Mouse (Mus musculus) heart, embryonic 14.5 days (tissue): ENCODE measurements at regions not wholly inside any gene's neighbourhood (a gene's known extent, or its start where the extent isn't known, plus 50 kb on each side); places are given as distances from the start of the nearest gene placed in this dataset.

Source experiments
- ATAC-seq: fragments of 200-750 bp; cut with Nextera tagmentation; 2 replicates; pipeline ENCODE4 v1.8.0; 2017; ENCODE audit warnings: low read depth, moderate TSS enrichment; ENCODE audit not compliant: insufficient number of reproducible peaks, insufficient read depth, low FRiP score
- H3K27ac ChIP-seq, 2 experiments: fragments of 200-500 bp in 1 of 2; fragments of 300-500 bp in 1 of 2; sonication (generic) in 1 of 2; replicated peaks in 1 of 2; 2 replicates each; pipeline ENCODE4 v1.5.1; 2012 to 2014; ENCODE audit warnings: low read depth in 2 of 2, low read length in 2 of 2, control low read depth in 1 of 2, mild to moderate bottlenecking in 1 of 2, mixed read lengths in 1 of 2; ENCODE audit not compliant: control insufficient read depth in 1 of 2, insufficient read depth in 1 of 2
- H3K27me3 ChIP-seq: fragments of 300-500 bp; sonication (generic); 2 replicates; pipeline ENCODE4 v1.6.1; 2014; ENCODE audit warnings: mild to moderate bottlenecking, low read length, control low read depth; ENCODE audit not compliant: control insufficient read depth, insufficient read depth
- H3K36me3 ChIP-seq: fragments of 300-500 bp; sonication (generic); 2 replicates; pipeline ENCODE4 v1.6.1; 2014; ENCODE audit warnings: mild to moderate bottlenecking, control low read depth, low read length, mixed read lengths; ENCODE audit not compliant: control insufficient read depth, insufficient read depth
- H3K4me1 ChIP-seq, 2 experiments: fragments of 200-500 bp in 1 of 2; fragments of 300-500 bp in 1 of 2; sonication (generic) in 1 of 2; 2 replicates each; pipeline ENCODE4 v1.6.1; 2012 to 2014; ENCODE audit warnings: low read length in 2 of 2, control low read depth in 1 of 2, mixed read lengths in 1 of 2; ENCODE audit not compliant: control insufficient read depth in 2 of 2, insufficient read depth in 2 of 2
- H3K4me2 ChIP-seq: fragments of 300-500 bp; sonication (generic); 2 replicates; pipeline ENCODE4 v1.6.1; 2014; ENCODE audit warnings: mild to moderate bottlenecking, low read length
- H3K4me3 ChIP-seq, 2 experiments: fragments of 200-500 bp in 1 of 2; fragments of 300-500 bp in 1 of 2; sonication (generic) in 1 of 2; 2 replicates each; pipeline ENCODE4 v1.5.1; 2012 to 2014; ENCODE audit warnings: low read length in 2 of 2, mild to moderate bottlenecking in 2 of 2, control low read depth in 1 of 2, low read depth in 1 of 2, moderate library complexity in 1 of 2; ENCODE audit not compliant: control insufficient read depth in 1 of 2, insufficient read depth in 1 of 2
- H3K9ac ChIP-seq: fragments of 300-500 bp; sonication (generic); 2 replicates; pipeline ENCODE4 v1.6.1; 2014; ENCODE audit warnings: mild to moderate bottlenecking, low read length
- H3K9me3 ChIP-seq: fragments of 300-500 bp; sonication (generic); 2 replicates; pipeline ENCODE4 v1.6.1; 2016; ENCODE audit warnings: low read length, control low read depth; ENCODE audit not compliant: control insufficient read depth
- WGBS: fragments of 180-500 bp; shearing (Covaris S2); extraction: QIAGEN DNeasy Blood & Tissue Kit; methylation state at CpG from one replicate; pipeline ENCODE4 v1.1.7; 2014; 5-methylcytosine and 5-hydroxymethylcytosine counted together

DNA sequence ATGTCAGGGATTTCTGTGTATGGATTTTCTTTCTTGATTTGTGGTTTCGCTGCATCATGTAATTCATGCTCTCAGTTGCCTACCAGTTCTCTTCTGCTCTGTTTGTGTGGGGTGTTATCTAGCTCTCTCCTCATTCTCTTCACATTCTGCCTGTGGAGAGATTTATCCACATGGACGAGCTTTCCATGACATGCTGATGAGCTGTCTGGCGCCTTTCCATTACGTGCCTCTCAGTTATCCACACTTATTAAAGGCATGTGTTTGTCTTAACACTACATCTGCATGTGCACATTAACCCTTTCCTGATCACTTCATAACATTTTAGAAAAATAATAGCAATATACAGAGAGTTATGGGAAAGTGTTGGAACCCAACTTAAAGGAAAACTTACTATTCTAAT lies 106.6 kb upstream of the Negr1 start:
- H3K9ac ChIP-seq, result no peak overlapping the region
- no peaks in the 10 kb centered on the region for H3K36me3 ChIP-seq
- no peaks in the 10 kb centered on the region for H3K9me3 ChIP-seq
- no peak overlapping the region for H3K27ac ChIP-seq
- H3K4me3 ChIP-seq, result no peak overlapping the region
- no peaks in the 10 kb centered on the region for H3K4me1 ChIP-seq
- no peak for ATAC-seq
- H3K4me2 ChIP-seq, result no peak overlapping the region
- no peaks in the 10 kb centered on the region for H3K27me3 ChIP-seq
- WGBS, result 50% methylated on average over 4 of the region's 4 CpGs

DNA sequence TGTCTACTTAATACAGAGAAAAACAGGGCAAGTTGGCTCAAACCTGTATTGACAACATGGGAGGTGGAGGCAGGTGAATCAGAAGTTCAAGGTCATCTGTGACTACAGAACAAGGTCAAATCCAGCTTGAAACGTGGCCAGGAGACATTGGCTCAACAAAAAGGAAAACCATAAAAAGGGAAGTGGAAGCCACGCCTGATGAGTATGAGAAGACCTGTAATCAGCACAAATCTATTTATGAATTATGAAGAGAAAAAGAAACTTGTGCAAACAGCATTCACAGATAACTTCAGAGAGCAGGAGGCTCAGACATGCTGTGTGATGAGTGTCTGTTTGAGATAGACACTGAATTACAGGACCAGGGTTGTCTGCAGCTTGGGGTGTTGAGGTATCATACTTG lies 98.3 kb upstream of the Negr1 start:
- WGBS, result 66% methylated on average over 2 of the region's 2 CpGs
- 0 out of 4 replicates have a peak, but pooled peaks cover 0 to 2% of the 10 kb centered on the region in 2 experiments for H3K4me1 ChIP-seq
- ATAC-seq, result no peak
- no peaks in the 10 kb centered on the region for H3K36me3 ChIP-seq
- no peaks in the 10 kb centered on the region for H3K27me3 ChIP-seq
- H3K9ac ChIP-seq, result no peak overlapping the region
- H3K4me2 ChIP-seq, result no peak overlapping the region
- no peak overlapping the region for H3K4me3 ChIP-seq
- no peaks in the 10 kb centered on the region for H3K9me3 ChIP-seq
- no peak overlapping the region for H3K27ac ChIP-seq

DNA sequence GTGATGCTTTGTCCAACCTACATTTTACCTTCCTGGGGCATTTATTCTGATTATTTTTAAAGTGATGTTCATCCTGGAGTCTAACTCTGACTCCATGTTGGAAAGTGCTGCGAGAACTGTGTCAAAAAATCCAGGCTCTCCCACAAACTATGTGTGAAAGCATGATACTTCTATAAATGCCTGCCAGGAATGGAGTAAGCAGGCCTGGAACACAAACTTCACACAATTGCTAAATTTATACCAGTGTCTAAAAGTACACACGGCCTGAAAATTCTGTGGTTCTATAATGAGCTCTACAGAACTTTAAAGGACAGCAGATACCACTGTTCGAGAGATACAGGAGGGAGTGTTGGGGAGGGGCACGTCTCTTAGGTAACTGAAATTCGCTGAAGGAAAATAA lies 96.0 kb upstream of the Negr1 start:
- Histone ChIP-seq H3K36me3 (no peaks in the 10 kb centered on the region), H3K27ac (no peak overlapping the region), H3K4me1 (0 out of 4 replicates have a peak, but pooled peaks cover 0 to 2% of the 10 kb centered on the region in 2 experiments), H3K9me3 (no peaks in the 10 kb centered on the region), H3K9ac (no peak overlapping the region), H3K27me3 (no peaks in the 10 kb centered on the region), H3K4me2 (no peak overlapping the region), H3K4me3 (no peak overlapping the region)
- 51% methylated on average over 5 of the region's 5 CpGs for WGBS
- ATAC-seq, result no peak

DNA sequence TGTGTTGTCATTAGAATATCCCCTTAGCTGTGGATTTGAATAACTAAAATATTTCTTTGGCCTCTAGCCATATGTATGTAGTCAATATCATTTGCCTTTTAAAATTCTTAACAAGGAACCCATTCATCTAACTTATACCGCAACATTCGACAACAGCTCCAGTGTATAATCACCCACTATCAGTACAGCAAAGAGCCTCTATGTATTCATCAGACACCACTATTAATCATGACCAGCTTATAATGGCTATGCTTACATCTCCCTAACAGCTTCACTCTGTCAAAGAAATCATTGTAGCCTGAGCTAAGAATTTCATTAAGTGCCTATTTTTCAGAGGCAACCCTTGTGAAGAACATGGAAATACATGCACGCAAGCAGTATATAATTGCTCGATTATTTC lies 88.9 kb upstream of the Negr1 start:
- no peaks in the 10 kb centered on the region for H3K36me3 ChIP-seq
- no peak for ATAC-seq
- H3K9ac ChIP-seq, result no peak overlapping the region
- H3K27me3 ChIP-seq, result no peaks in the 10 kb centered on the region
- no peaks in the 10 kb centered on the region for H3K9me3 ChIP-seq
- H3K4me3 ChIP-seq, result no peak overlapping the region
- no peak overlapping the region for H3K4me2 ChIP-seq
- H3K27ac ChIP-seq, result no peak overlapping the region
- no peaks in the 10 kb centered on the region for H3K4me1 ChIP-seq
- WGBS, result 82% methylated on average over 4 of the region's 4 CpGs
